Mouse (Mus musculus) urinary bladder, postnatal 4 days (tissue): ENCODE results near the gene E2f2.

ENCODE experiments used
- DNase-seq, 2 experiments: peaks; one replicate each; pipeline ENCODE4 v3.0.0; 2021 to 2022; ENCODE audit warnings: low spot score in 2 of 2

Gene E2f2

DNA sequence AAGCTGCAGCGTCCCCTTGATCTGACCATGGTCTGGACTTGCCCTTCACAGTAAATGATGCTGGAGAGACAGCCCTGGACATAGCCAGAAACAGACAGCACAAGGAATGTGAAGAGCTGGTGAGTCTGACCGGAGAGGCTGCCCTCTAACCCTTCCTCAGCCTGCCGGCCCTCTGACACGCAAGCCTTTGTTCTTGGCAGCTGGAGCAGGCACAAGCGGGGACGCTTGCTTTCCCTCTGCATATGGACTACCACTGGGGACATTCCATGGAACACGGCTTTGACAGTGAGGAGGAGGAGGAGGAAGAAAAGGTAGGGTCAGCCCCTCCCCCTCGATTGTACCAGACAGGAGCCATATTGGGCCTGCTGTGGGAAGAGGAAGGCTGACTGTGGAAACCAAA is 68.8 kb downstream of the E2f2 start:
- no peak for DNase-seq

DNA sequence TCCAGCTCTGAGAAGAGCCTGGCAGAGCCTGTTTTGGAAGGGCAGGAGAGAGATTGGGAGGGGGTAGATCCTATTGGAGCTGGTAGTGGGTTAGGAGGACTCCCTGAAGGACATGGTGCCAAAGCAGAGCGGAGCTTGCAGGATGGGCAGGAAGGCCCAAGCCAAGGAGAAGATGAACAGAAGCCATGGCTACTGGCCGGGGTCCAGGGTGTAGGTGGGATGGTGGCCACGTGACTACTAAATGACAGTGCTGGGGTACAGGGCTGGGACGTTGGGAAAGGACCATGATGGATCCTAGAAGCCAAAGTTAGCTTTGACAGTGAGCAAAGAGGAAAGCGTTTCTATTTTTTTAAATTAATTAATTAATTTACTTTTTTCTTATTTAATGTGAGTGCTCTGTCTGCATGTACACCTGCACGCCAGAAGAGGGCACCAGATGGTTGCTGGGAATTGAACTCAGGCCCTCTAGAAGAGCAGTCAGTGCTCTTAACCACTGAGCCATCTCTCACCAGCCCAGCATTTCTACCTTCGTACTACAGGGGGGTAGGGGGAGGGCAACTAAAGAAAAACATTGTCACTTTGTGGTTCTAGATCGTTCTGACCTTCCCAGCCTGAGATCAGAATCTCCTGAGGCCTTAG is 70.0 kb downstream of the E2f2 start:
- no peak for DNase-seq

DNA sequence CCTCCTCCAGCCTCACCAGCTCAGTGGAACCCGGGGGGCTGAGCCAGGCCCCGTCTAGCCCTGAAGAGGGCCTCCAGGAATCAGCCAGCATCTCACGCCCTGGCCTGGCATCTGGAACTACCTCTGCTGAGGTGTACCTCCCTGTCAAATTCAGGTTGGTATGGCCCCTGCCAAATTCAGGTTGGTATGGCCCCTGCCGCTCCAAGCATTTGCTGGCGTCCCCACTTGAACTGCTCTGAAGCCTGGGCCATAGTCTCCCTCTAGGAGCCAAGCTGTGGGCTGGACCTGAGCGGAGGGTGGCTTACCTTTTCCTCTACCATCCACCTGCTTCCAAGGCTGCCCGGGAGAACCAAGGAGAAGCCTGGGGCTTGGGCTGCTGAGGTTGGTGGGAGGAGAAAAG is 70.5 kb downstream of the E2f2 start:
- DNase-seq: no peak

DNA sequence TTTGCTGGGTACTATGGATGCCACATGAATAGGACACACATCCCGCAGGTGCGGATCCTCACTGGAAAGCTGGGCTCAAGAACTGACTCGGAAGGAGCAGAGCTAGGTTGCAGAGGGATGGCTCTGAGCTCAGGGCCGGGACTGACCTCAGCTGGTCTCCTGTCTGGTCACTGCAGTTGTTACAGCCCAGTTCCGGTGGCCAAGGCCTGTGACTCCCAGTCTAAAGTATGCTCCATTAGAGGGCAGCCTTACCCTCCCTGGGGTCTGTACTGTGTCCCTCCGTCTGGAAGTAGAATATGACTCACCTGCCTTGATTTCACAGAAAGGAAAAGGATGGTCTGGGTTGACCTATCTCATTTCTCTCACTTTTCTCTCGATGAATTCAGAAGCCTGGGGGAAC is 72.0 kb downstream of the E2f2 start:
- DNase-seq: no peak
